Mouse (Mus musculus): ENCODE data around the gene Gtf2h3.

DNA sequence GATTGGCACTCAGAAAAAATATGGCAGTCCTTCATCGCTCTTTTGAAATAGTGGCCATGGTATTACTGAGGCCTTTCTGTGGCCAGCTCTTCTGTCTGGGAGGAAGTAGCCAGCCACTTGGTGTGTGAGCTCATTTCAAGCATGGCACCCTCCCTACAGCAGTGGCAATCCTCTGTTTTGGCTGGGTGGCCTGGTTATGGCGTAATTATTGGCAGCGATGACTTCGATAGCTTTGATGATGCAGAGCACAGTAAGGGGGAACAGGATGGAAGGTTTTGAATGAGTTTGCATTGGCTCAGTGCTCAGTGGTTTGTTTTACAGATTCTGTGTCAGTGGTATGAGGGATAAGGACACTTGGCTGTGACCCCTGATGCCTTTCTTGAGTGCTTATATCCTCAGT, 57.8 kb downstream of the Gtf2h3 start:
- TF ChIP-seq CTCF (IDR thresholded peaks at IDR 0.05; ENCODE audit: borderline replicate concordance, insufficient read depth, low read depth, low read length) = no peak
- TF ChIP-seq POLR2A (IDR thresholded peaks at IDR 0.05; ENCODE audit: borderline replicate concordance, insufficient read depth, low read length) = no peak

Measured in cerebellum, adult 2 months (tissue).